Mouse (Mus musculus) cerebellum, adult 9-11 months (tissue): Measurements from ENCODE around the gene Padi2.

Experiments
- DNase-seq: peaks from one replicate; pipeline ENCODE4 v3.0.0; 2022

Padi2 gene

GRCm38 (mm10) chr4:140961467-140962206, 55.5 kb downstream of the Padi2 start:
- no peak for DNase-seq

- DNase-seq, result no peak
These were observed 56.2 kb downstream of the Padi2 start for GRCm38 (mm10) chr4:140962207-140962909.

- peak; percentile 67 for DNase-seq
These were observed 56.8 kb downstream of the Padi2 start for GRCm38 (mm10) chr4:140962950-140963349.

GRCm38 (mm10) chr4:140963941-140964597, 57.9 kb downstream of the Padi2 start:
- DNase-seq, result peak; percentile 41

GRCm38 (mm10) chr4:140964620-140965019, 58.5 kb downstream of the Padi2 start:
- peak; percentile 82 for DNase-seq

GRCm38 (mm10) chr4:140967386-140968159, 61.4 kb downstream of the Padi2 start:
- no peak for DNase-seq

GRCm38 (mm10) chr4:140971691-140972090, 65.5 kb downstream of the Padi2 start:
- no peak for DNase-seq

- DNase-seq, result no peak
These were observed 68.3 kb downstream of the Padi2 start for GRCm38 (mm10) chr4:140974408-140974807.

- DNase-seq, result no peak
These were observed 69.2 kb downstream of the Padi2 start for GRCm38 (mm10) chr4:140975356-140975755.

GRCm38 (mm10) chr4:140977278-140977677, 71.1 kb downstream of the Padi2 start:
- no peak for DNase-seq

- DNase-seq, result no peak
These were observed 71.9 kb downstream of the Padi2 start for GRCm38 (mm10) chr4:140977886-140978692.

GRCm38 (mm10) chr4:140981605-140982004, 75.5 kb downstream of the Padi2 start:
- DNase-seq, result peak; percentile 24

GRCm38 (mm10) chr4:140982808-140983207, 76.7 kb downstream of the Padi2 start:
- DNase-seq, result no peak

- DNase-seq, result no peak
These were observed 77.3 kb downstream of the Padi2 start for GRCm38 (mm10) chr4:140983442-140983841.

- no peak for DNase-seq
These were observed 78.4 kb downstream of the Padi2 start for GRCm38 (mm10) chr4:140984544-140984943.

- peak; percentile 56 for DNase-seq
These were observed 80.0 kb downstream of the Padi2 start for GRCm38 (mm10) chr4:140986024-140986710.

- DNase-seq, result peak; percentile 94
These were observed 80.7 kb downstream of the Padi2 start, which contains the start of gene Atp13a2 for GRCm38 (mm10) chr4:140986711-140987395. Gene Atp13a2, plus strand, starts transcription at chr4:140986873.

- peak; percentile 43 for DNase-seq
These were observed 81.3 kb downstream of the Padi2 start for GRCm38 (mm10) chr4:140987476-140987875.

- peak; percentile 50 for DNase-seq
These were observed 82.7 kb downstream of the Padi2 start for GRCm38 (mm10) chr4:140988706-140989290.

- peak; percentile 62 for DNase-seq
These were observed 83.3 kb downstream of the Padi2 start for GRCm38 (mm10) chr4:140989447-140989846.
